Comparison of ENCODE assay signal across 7 mouse cellular contexts in genomic region chr12:16532860-16533230, GRCm38 (mm10).
A peak's percentile ranks its signal among the peaks of the same experiment; 100 is the strongest.
DNase-seq lines count a peak whose midpoint lies in the region; ATAC-seq and TF ChIP-seq lines count a peak whose summit lies in the region.

No protein-coding gene starts in this region.

- TF ChIP-seq EP300 in lung, postnatal 0 days (IDR thresholded peaks at IDR 0.05), result no peak

- no peaks in the 10 kb centered on the region for H3K9me3 ChIP-seq in lung, postnatal 0 days (ENCODE audit: low read length)
- no peaks in the 10 kb centered on the region for H3K9me3 ChIP-seq in forebrain, embryonic 10.5 days
- no peaks in the 10 kb centered on the region for H3K9me3 ChIP-seq in intestine, embryonic 16.5 days (ENCODE audit: control insufficient read depth, low read length)

- no peak overlapping the region for H3K4me2 ChIP-seq in lung, postnatal 0 days (replicated peaks; ENCODE audit: low read depth, low read length)
- no peak overlapping the region for H3K4me2 ChIP-seq in intestine, embryonic 16.5 days (ENCODE audit: low read depth, low read length)

- no peaks in the 10 kb centered on the region for H3K27me3 ChIP-seq in lung, postnatal 0 days (replicated peaks; ENCODE audit: insufficient read depth, low read length)
- no peaks in the 10 kb centered on the region for H3K27me3 ChIP-seq in forebrain, embryonic 10.5 days (ENCODE audit: poor library complexity, severe bottlenecking)
- no peaks in the 10 kb centered on the region for H3K27me3 ChIP-seq in intestine, embryonic 16.5 days (replicated peaks; ENCODE audit: control insufficient read depth, insufficient read depth, low read length)
- H3K27me3 ChIP-seq in splenic B cell, adult 2 months (ENCODE audit: control insufficient read depth, insufficient read depth, low read length, poor library complexity, severe bottlenecking), result no peaks in the 10 kb centered on the region

- no peaks in the 10 kb centered on the region for H3K4me1 ChIP-seq in lung, postnatal 0 days (ENCODE audit: insufficient read depth, low read depth, low read length)
- peaks cover 14% of the 10 kb centered on the region for H3K4me1 ChIP-seq in forebrain, embryonic 10.5 days
- H3K4me1 ChIP-seq in intestine, embryonic 16.5 days (ENCODE audit: control insufficient read depth, insufficient read depth, low read length), result peaks cover 2% of the 10 kb centered on the region; the same call in 1 of the 2 replicates

- no peak overlapping the region for H3K4me3 ChIP-seq in lung, postnatal 0 days (ENCODE audit: low read depth, low read length)
- H3K4me3 ChIP-seq in forebrain, embryonic 10.5 days, result no peak overlapping the region
- no peak overlapping the region for H3K4me3 ChIP-seq in intestine, embryonic 16.5 days (ENCODE audit: low read length)

- no peak for TF ChIP-seq CTCF in lung, postnatal 0 days (IDR thresholded peaks at IDR 0.05)

- no peak overlapping the region for H3K9ac ChIP-seq in lung, postnatal 0 days (replicated peaks; ENCODE audit: low read depth)
- peak overlapping the region; percentile 30; the same call in 1 of the 2 replicates for H3K9ac ChIP-seq in intestine, embryonic 16.5 days (ENCODE audit: low read depth, low read length)

- no peak overlapping the region for H3K27ac ChIP-seq in lung, postnatal 0 days (ENCODE audit: low read length)
- H3K27ac ChIP-seq in forebrain, embryonic 10.5 days, result peak overlapping the region; percentile 73
- H3K27ac ChIP-seq in intestine, embryonic 16.5 days (ENCODE audit: low read length), result peak overlapping the region; percentile 0

- ATAC-seq in lung, postnatal 0 days, result peak; percentile 24
- peak; percentile 39; the same call in 1 of the 2 replicates for ATAC-seq in intestine, embryonic 16.5 days

- no peak for DNase-seq in lung, postnatal 0 days (ENCODE audit: low spot score)
- no peak for DNase-seq in lung, postnatal 14 days
- no peak for DNase-seq in forebrain, embryonic 10.5 days (ENCODE audit: extremely low spot score, low spot score)
- DNase-seq in splenic B cell, adult 2 months (ENCODE audit: low read depth, low spot score), result peak; percentile 8
- no peak for DNase-seq in frontal cortex, postnatal 36 days (ENCODE audit: low spot score in 2 of 2)
- no peak for DNase-seq in cerebellum, adult 9-11 months

- WGBS in lung, postnatal 0 days, result 37% methylated on average over 7 of the region's 7 CpGs
- 48% methylated on average over 7 of the region's 7 CpGs for WGBS in forebrain, embryonic 10.5 days
- 40% methylated on average over 7 of the region's 7 CpGs for WGBS in intestine, embryonic 16.5 days

- 0 out of 2 replicates have a peak, but pooled peaks cover 3% of the 10 kb centered on the region for H3K36me3 ChIP-seq in lung, postnatal 0 days (ENCODE audit: insufficient read depth, low read length)
- 0 out of 2 replicates have a peak, but pooled peaks cover under 1% of the 10 kb centered on the region for H3K36me3 ChIP-seq in forebrain, embryonic 10.5 days (replicated peaks)
- no peaks in the 10 kb centered on the region; the same call in 1 of the 2 replicates for H3K36me3 ChIP-seq in intestine, embryonic 16.5 days (ENCODE audit: control insufficient read depth, insufficient read depth, low read length)
- no peaks in the 10 kb centered on the region for H3K36me3 ChIP-seq in splenic B cell, adult 2 months (ENCODE audit: control insufficient read depth, insufficient read depth, low read length, poor library complexity, severe bottlenecking)
